Mouse (Mus musculus): ENCODE measurements at regions not wholly inside any gene's neighbourhood (a gene's known extent, or its start where the extent isn't known, plus 50 kb on each side); places are given as distances from the start of the nearest gene placed in this dataset.

- TF ChIP-seq POLR2AphosphoS5 (IDR thresholded peaks at IDR 0.05; ENCODE audit: insufficient replicate concordance, low read depth, low read length) = no peak
- no peak for TF ChIP-seq TAL1 (conservative IDR thresholded peaks at IDR 0.05; ENCODE audit: low read depth, low read length)
- TF ChIP-seq GATA2 (IDR thresholded peaks at IDR 0.05; ENCODE audit: borderline replicate concordance, low read depth, low read length) = no peak
- TF ChIP-seq GATA1 (IDR thresholded peaks at IDR 0.05; ENCODE audit: borderline replicate concordance, low read length) = no peak
- TF ChIP-seq CTCF (IDR thresholded peaks at IDR 0.05; ENCODE audit: low read depth, low read length) = no peak
- Histone ChIP-seq H3K9me3 (replicated peaks) (no peaks in the 10 kb centered on the region), H3K27me3 (ENCODE audit: insufficient read depth, low read length) (peaks cover 2% of the 10 kb centered on the region; the same call in 1 of the 2 replicates), H3K4me3 (ENCODE audit: low read depth, low read length) (no peak overlapping the region), H3K36me3 (replicated peaks) (no peaks in the 10 kb centered on the region), H3K4me1 (ENCODE audit: insufficient read depth, low read depth, low read length) (no peaks in the 10 kb centered on the region)
- DNase-seq (ENCODE audit: low spot score) (no peak), ATAC-seq (ENCODE audit: extremely low read depth, insufficient number of reproducible peaks, low FRiP score, poor library complexity, severe bottlenecking) (no peak)
Measured at GRCm38 (mm10) chr5:73930205-73930604, 138.0 kb downstream of the Usp46 start.

GRCm38 (mm10) chr5:73937799-73938198 lies 130.4 kb downstream of the Usp46 start:
- H3K4me1 ChIP-seq (ENCODE audit: insufficient read depth, low read depth, low read length) = no peaks in the 10 kb centered on the region
- peak; percentile 70 for TF ChIP-seq CTCF (IDR thresholded peaks at IDR 0.05; ENCODE audit: low read depth, low read length)
- TF ChIP-seq TAL1 (conservative IDR thresholded peaks at IDR 0.05; ENCODE audit: low read depth, low read length) = no peak
- H3K9me3 ChIP-seq (replicated peaks) = no peaks in the 10 kb centered on the region
- peaks cover 9% of the 10 kb centered on the region for H3K27me3 ChIP-seq (ENCODE audit: insufficient read depth, low read length)
- no peak overlapping the region for H3K4me3 ChIP-seq (ENCODE audit: low read depth, low read length)
- H3K36me3 ChIP-seq (replicated peaks) = no peaks in the 10 kb centered on the region
- ATAC-seq (ENCODE audit: extremely low read depth, insufficient number of reproducible peaks, low FRiP score, poor library complexity, severe bottlenecking) (no peak), DNase-seq (ENCODE audit: low spot score) (peak; percentile 5)

DNA sequence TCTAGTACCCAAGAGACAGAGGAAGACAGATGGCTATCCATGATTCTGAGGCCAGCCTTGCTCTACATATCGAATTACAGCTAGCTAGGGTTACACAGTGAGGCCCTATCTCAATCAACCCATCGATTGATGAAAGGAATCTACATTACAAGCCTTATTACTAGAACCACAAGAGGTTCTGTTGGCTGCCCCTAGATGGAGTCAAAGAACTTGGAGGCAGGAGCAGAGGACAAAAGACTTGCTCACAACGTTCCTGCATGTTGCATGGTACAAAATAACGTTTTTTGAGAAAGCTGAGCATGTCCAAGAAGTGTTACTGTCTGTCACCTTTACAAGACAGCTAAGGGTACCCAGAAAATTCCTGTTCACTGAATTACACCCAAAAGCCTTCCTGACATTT lies 129.8 kb downstream of the Usp46 start:
- TF ChIP-seq TAL1 (conservative IDR thresholded peaks at IDR 0.05; ENCODE audit: low read depth, low read length) (no peak), GATA1 (IDR thresholded peaks at IDR 0.05; ENCODE audit: borderline replicate concordance, low read length) (no peak), GATA2 (IDR thresholded peaks at IDR 0.05; ENCODE audit: borderline replicate concordance, low read depth, low read length) (no peak)
- Histone ChIP-seq H3K4me3 (ENCODE audit: low read depth, low read length) (no peak overlapping the region), H3K27me3 (ENCODE audit: insufficient read depth, low read length) (peaks cover 9% of the 10 kb centered on the region), H3K4me1 (ENCODE audit: insufficient read depth, low read depth, low read length) (no peaks in the 10 kb centered on the region), H3K9me3 (replicated peaks) (no peaks in the 10 kb centered on the region), H3K36me3 (replicated peaks) (no peaks in the 10 kb centered on the region)
- no peak for ATAC-seq (ENCODE audit: extremely low read depth, insufficient number of reproducible peaks, low FRiP score, poor library complexity, severe bottlenecking)
- no peak for DNase-seq (ENCODE audit: low spot score)

- Histone ChIP-seq H3K4me1 (ENCODE audit: insufficient read depth, low read depth, low read length) (no peaks in the 10 kb centered on the region), H3K9me3 (replicated peaks) (no peaks in the 10 kb centered on the region), H3K36me3 (replicated peaks) (no peaks in the 10 kb centered on the region), H3K27me3 (ENCODE audit: insufficient read depth, low read length) (peaks cover 3% of the 10 kb centered on the region), H3K4me3 (ENCODE audit: low read depth, low read length) (no peak overlapping the region)
- TF ChIP-seq GATA2 (IDR thresholded peaks at IDR 0.05; ENCODE audit: borderline replicate concordance, low read depth, low read length) = no peak
- TF ChIP-seq POLR2AphosphoS5 (IDR thresholded peaks at IDR 0.05; ENCODE audit: insufficient replicate concordance, low read depth, low read length) = no peak
- TF ChIP-seq GATA1 (IDR thresholded peaks at IDR 0.05; ENCODE audit: borderline replicate concordance, low read length) = no peak
- TF ChIP-seq CTCF (IDR thresholded peaks at IDR 0.05; ENCODE audit: low read depth, low read length) = no peak
- TF ChIP-seq TAL1 (conservative IDR thresholded peaks at IDR 0.05; ENCODE audit: low read depth, low read length) = no peak
- ATAC-seq (ENCODE audit: extremely low read depth, insufficient number of reproducible peaks, low FRiP score, poor library complexity, severe bottlenecking) (no peak), DNase-seq (ENCODE audit: low spot score) (no peak)
Measured at GRCm38 (mm10) chr5:73942950-73943349, 125.3 kb downstream of the Usp46 start.

DNA sequence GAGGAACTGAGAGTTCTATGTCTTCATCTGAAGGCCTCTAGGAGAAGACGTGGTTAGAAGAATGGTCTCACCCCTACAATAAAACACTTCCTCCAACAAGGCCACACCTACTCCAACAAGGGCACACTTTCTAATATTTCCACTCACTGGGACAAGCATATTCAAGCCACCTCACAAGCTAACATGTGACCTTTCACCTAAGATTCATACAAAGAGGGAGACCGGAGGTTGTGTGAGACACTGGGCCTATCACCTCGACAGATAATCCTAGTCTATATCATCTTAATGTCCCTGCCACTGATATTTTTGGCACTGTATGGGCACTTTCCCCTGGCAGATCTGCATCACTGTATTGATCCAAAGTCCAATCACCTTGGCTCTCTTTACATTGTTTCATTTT lies 122.6 kb downstream of the Usp46 start:
- no peak for DNase-seq (ENCODE audit: low spot score)
- no peaks in the 10 kb centered on the region for H3K36me3 ChIP-seq (replicated peaks)
- no peak for ATAC-seq (ENCODE audit: extremely low read depth, insufficient number of reproducible peaks, low FRiP score, poor library complexity, severe bottlenecking)
- H3K4me3 ChIP-seq (ENCODE audit: low read depth, low read length) = no peak overlapping the region
- no peaks in the 10 kb centered on the region for H3K9me3 ChIP-seq (replicated peaks)
- H3K27me3 ChIP-seq (ENCODE audit: insufficient read depth, low read length) = peaks cover 3% of the 10 kb centered on the region
- TF ChIP-seq GATA1 (IDR thresholded peaks at IDR 0.05; ENCODE audit: borderline replicate concordance, low read length) (no peak), TAL1 (conservative IDR thresholded peaks at IDR 0.05; ENCODE audit: low read depth, low read length) (no peak), CTCF (IDR thresholded peaks at IDR 0.05; ENCODE audit: low read depth, low read length) (no peak), GATA2 (IDR thresholded peaks at IDR 0.05; ENCODE audit: borderline replicate concordance, low read depth, low read length) (no peak), POLR2AphosphoS5 (IDR thresholded peaks at IDR 0.05; ENCODE audit: insufficient replicate concordance, low read depth, low read length) (no peak)
- H3K4me1 ChIP-seq (ENCODE audit: insufficient read depth, low read depth, low read length) = no peaks in the 10 kb centered on the region

GRCm38 (mm10) chr5:73946164-73946563 lies 122.1 kb downstream of the Usp46 start:
- Histone ChIP-seq H3K9me3 (replicated peaks) (no peaks in the 10 kb centered on the region), H3K4me1 (ENCODE audit: insufficient read depth, low read depth, low read length) (no peaks in the 10 kb centered on the region), H3K4me3 (ENCODE audit: low read depth, low read length) (no peak overlapping the region), H3K27me3 (ENCODE audit: insufficient read depth, low read length) (no peaks in the 10 kb centered on the region), H3K36me3 (replicated peaks) (no peaks in the 10 kb centered on the region)
- TF ChIP-seq CTCF (IDR thresholded peaks at IDR 0.05; ENCODE audit: low read depth, low read length) (no peak), POLR2AphosphoS5 (IDR thresholded peaks at IDR 0.05; ENCODE audit: insufficient replicate concordance, low read depth, low read length) (no peak), GATA2 (IDR thresholded peaks at IDR 0.05; ENCODE audit: borderline replicate concordance, low read depth, low read length) (no peak), GATA1 (IDR thresholded peaks at IDR 0.05; ENCODE audit: borderline replicate concordance, low read length) (no peak), TAL1 (conservative IDR thresholded peaks at IDR 0.05; ENCODE audit: low read depth, low read length) (no peak)
- DNase-seq (ENCODE audit: low spot score) (no peak), ATAC-seq (ENCODE audit: extremely low read depth, insufficient number of reproducible peaks, low FRiP score, poor library complexity, severe bottlenecking) (no peak)

All from G1E (cell line).